Mouse (Mus musculus) midbrain, postnatal 0 days (tissue): ENCODE measurements around the gene Igfbp4. TPM values are rescaled to one million over a fixed set of nuclear protein-coding genes. Genes with fewer than 3 reads are reported as not detected.

Experiments used
- ATAC-seq: fragments of 200-750 bp; cut with Nextera tagmentation; 2 replicates; pipeline ENCODE4 v1.8.0; 2017; ENCODE audit warnings: moderate number of reproducible peaks, mild to moderate bottlenecking, moderate TSS enrichment, moderate library complexity; ENCODE audit not compliant: low FRiP score
- DNase-seq: peaks from one replicate; pipeline ENCODE4 v3.0.0-alpha.2; 2015; ENCODE audit warnings: low spot score
- H3K27ac ChIP-seq: fragments of 300-500 bp; sonication (generic); 2 replicates; pipeline ENCODE4 v1.5.1; 2014; ENCODE audit warnings: low read depth, mild to moderate bottlenecking, low read length, mixed read lengths
- H3K27me3 ChIP-seq: fragments of 300-500 bp; sonication (generic); 2 replicates; pipeline ENCODE4 v1.6.1; 2014; ENCODE audit warnings: low read length, control low read depth, mixed read lengths; ENCODE audit not compliant: insufficient read depth
- H3K36me3 ChIP-seq: fragments of 300-500 bp; sonication (generic); 2 replicates; pipeline ENCODE4 v1.6.1; 2014; ENCODE audit warnings: low read length, control low read depth, mixed read lengths; ENCODE audit not compliant: insufficient read depth
- H3K4me1 ChIP-seq: fragments of 300-500 bp; sonication (generic); 2 replicates; pipeline ENCODE4 v1.6.1; 2014; ENCODE audit warnings: mild to moderate bottlenecking, control low read depth, antibody characterized with exemption, low read length, mixed read lengths; ENCODE audit not compliant: insufficient read depth
- H3K4me2 ChIP-seq: fragments of 300-500 bp; sonication (generic); 2 replicates; pipeline ENCODE4 v1.6.1; 2014; ENCODE audit warnings: low read depth, mild to moderate bottlenecking, low read length, mixed read lengths; ENCODE audit not compliant: poor library complexity, severe bottlenecking
- H3K4me3 ChIP-seq: fragments of 300-500 bp; sonication (generic); 2 replicates; pipeline ENCODE4 v1.5.1; 2014; ENCODE audit warnings: low read depth, mild to moderate bottlenecking, low read length, moderate library complexity
- H3K9ac ChIP-seq: fragments of 300-500 bp; sonication (generic); replicated peaks from 2 replicates; pipeline ENCODE4 v1.6.1; 2014; ENCODE audit warnings: mild to moderate bottlenecking, low read length, moderate library complexity, mixed read lengths; ENCODE audit not compliant: poor library complexity, severe bottlenecking
- H3K9me3 ChIP-seq: fragments of 300-500 bp; sonication (generic); 2 replicates; pipeline ENCODE4 v1.6.1; 2016; ENCODE audit warnings: low read length, control low read depth
- CTCF ChIP-seq: IDR thresholded peaks from 2 replicates; pipeline ENCODE4 v1.5.1; 2016; ENCODE audit warnings: antibody characterized with exemption, mild to moderate bottlenecking
- WGBS: fragments of 180-500 bp; shearing (Covaris S2); extraction: QIAGEN DNeasy Blood & Tissue Kit; methylation state at CpG from one replicate; pipeline ENCODE4 v1.1.7; 2014; 5-methylcytosine and 5-hydroxymethylcytosine counted together
- polyA plus RNA-seq: library from polyadenylated mRNA; unstranded; fragments of >200 nt; fragmentation: Nextera tagmentation; extraction: Ambion mirVana; gene quantifications from 2 replicates; pipeline ENCODE4 v1.2.1, GENCODE M21; 2015
- total RNA-seq: library from RNA; depleted of rRNA; stranded (reverse); fragments of >200 nt; gene quantifications from 2 replicates; pipeline ENCODE4 v1.2.3, GENCODE M21; 2014

The Igfbp4 gene
- total and polyA plus RNA-seq, 2 experiments from 2014 or later: 78.8 to 92.4 TPM

- no peak for TF ChIP-seq CTCF
- WGBS: 76% methylated on average over 6 of the region's 6 CpGs
- ATAC-seq: no peak
Measured at GRCm38 (mm10) chr11:99036254-99036653, 4.8 kb upstream of the Igfbp4 start.

DNA sequence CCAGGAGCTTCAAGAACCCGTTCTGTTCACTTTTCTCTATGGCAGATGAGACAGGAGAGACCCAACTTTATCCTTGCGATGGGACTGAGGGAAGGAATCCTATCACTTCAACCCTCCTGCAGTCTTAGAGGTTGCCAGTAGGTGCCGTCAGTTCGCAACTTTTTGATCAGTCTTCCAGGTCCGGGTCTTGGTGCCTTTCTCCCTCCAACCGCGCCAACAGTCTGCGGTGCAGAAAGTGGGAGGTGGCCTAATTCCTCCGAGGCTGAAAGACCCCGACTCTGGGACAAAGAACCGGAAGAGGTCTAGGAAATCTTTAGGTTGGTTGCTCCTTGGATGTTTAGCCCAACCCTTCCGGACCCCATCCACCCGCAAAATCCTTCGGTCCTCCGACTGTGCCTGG is 1.3 kb upstream of the Igfbp4 start:
- Histone ChIP-seq H3K4me3 (peak overlapping the region; percentile 55), H3K9ac (peak overlapping the region; percentile 59), H3K4me2 (peak overlapping the region; percentile 98), H3K36me3 (no peaks in the 10 kb centered on the region), H3K4me1 (peaks cover 4% of the 10 kb centered on the region; the same call in 1 of the 2 replicates), H3K9me3 (no peaks in the 10 kb centered on the region), H3K27me3 (no peaks in the 10 kb centered on the region), H3K27ac (peak overlapping the region; percentile 65)
- under 1% methylated on average over 15 of the region's 15 CpGs for WGBS
- ATAC-seq (peak; percentile 81), DNase-seq (peak; percentile 93)
- TF ChIP-seq CTCF: peak; percentile 90

More at GRCm38 (mm10) chr11:99036254-99036653, 4.8 kb upstream of the Igfbp4 start:
- Histone ChIP-seq H3K36me3 (no peaks in the 10 kb centered on the region), H3K4me1 (no peaks in the 10 kb centered on the region), H3K9me3 (no peaks in the 10 kb centered on the region), H3K4me2 (no peak overlapping the region), H3K4me3 (no peak overlapping the region), H3K9ac (no peak overlapping the region), H3K27ac (no peak overlapping the region), H3K27me3 (no peaks in the 10 kb centered on the region)
- no peak for DNase-seq

- peak overlapping the region; percentile 65 for H3K27ac ChIP-seq
- H3K4me1 ChIP-seq: peaks cover 4% of the 10 kb centered on the region; the same call in 1 of the 2 replicates
- peak overlapping the region; percentile 55 for H3K4me3 ChIP-seq
- H3K4me2 ChIP-seq: peak overlapping the region; percentile 98
- ATAC-seq: peak; percentile 52; the same call in 1 of the 2 replicates
- peak; percentile 86 for DNase-seq
- H3K36me3 ChIP-seq: no peaks in the 10 kb centered on the region
- WGBS: 2% methylated on average over 17 of the region's 17 CpGs
- H3K9ac ChIP-seq: peak overlapping the region; percentile 59
- peak; percentile 86 for TF ChIP-seq CTCF
- H3K27me3 ChIP-seq: no peaks in the 10 kb centered on the region
- no peaks in the 10 kb centered on the region for H3K9me3 ChIP-seq
Measured at GRCm38 (mm10) chr11:99040346-99040974, 584 bp upstream of the Igfbp4 start.

DNA sequence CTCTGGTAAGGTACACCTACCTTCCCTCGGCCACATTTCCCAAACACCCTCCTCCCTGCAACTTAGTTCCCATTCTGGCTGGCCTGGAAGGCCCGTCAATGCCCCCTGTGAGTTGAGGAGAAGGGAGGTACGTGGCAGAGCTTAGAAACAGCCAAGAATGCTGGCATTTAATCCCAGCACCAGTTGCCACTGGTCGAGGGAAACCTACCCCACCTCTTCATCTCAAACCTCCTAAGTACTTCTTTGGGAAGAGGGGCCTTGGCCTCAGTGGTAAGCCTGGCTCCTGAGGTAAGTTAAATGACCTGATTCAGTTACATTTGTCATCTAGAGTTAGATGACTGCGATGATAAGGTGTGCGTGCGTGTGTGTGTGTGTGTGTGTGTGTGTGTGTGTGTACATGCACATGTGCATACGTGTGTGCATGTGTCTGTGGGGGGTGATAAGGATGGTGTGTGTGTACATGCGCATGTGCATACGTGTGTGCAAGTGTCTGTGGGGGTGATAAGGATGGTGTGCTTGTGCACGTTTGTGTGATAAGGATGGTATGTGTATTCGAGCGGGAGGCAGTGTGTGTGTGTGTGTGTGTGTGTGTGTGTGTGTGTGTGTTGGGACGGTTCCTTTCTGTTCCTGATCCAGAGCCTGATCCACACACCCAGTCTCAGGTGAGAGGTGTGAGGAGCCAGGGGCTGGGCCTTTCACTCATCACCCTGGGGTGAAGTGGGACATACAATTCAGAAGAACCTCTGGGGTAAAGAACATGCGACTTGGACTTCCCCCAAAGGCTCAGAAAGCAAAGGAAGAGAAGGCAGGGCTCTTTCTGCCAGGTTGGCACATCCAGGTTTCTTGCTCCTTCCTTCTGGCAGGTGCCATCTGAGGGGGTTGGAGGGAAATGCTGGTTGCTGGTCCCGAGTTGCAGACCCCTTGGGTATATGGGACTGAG is 1.1 kb downstream of the Igfbp4 start:
- H3K27ac ChIP-seq: peak overlapping the region; percentile 60
- H3K4me2 ChIP-seq: peak overlapping the region; percentile 98
- H3K9me3 ChIP-seq: no peaks in the 10 kb centered on the region
- no peaks in the 10 kb centered on the region for H3K36me3 ChIP-seq
- ATAC-seq (no peak), DNase-seq (peak; percentile 6)
- H3K9ac ChIP-seq: peak overlapping the region; percentile 59
- 64% methylated on average over 16 of the region's 16 CpGs for WGBS
- H3K4me1 ChIP-seq: peaks cover 4% of the 10 kb centered on the region; the same call in 1 of the 2 replicates
- TF ChIP-seq CTCF: no peak
- H3K27me3 ChIP-seq: no peaks in the 10 kb centered on the region
- H3K4me3 ChIP-seq: peak overlapping the region; percentile 55

- WGBS: 45% methylated on average over 12 of the region's 12 CpGs
- H3K36me3 ChIP-seq: no peaks in the 10 kb centered on the region
- H3K9ac ChIP-seq: no peak overlapping the region
- ATAC-seq (no peak), DNase-seq (no peak)
- peaks cover 4% of the 10 kb centered on the region; the same call in 1 of the 2 replicates for H3K4me1 ChIP-seq
- H3K9me3 ChIP-seq: no peaks in the 10 kb centered on the region
- H3K4me3 ChIP-seq: no peak overlapping the region
- H3K27me3 ChIP-seq: no peaks in the 10 kb centered on the region
- H3K4me2 ChIP-seq: peak overlapping the region; percentile 98
- peak overlapping the region; percentile 47; the same call in 1 of the 2 replicates for H3K27ac ChIP-seq
- TF ChIP-seq CTCF: no peak
Measured at GRCm38 (mm10) chr11:99042834-99043431, 1.9 kb downstream of the Igfbp4 start.
